Mouse (Mus musculus) adrenal gland, adult (tissue): Measurements from ENCODE around the gene Bcl2l12.
A peak's percentile ranks its signal among the peaks of the same experiment; 100 is the strongest.
"Not testable (repeated sequence)": the region's sequence is repeated elsewhere in the genome, so short reads cannot be mapped to it uniquely, and the experiment has no call there.

Experiments
- DNase-seq, 2 experiments: peaks; one replicate each; pipeline ENCODE4 v3.0.0; 2022 to 2023; ENCODE audit warnings: low spot score in 1 of 2; ENCODE audit not compliant: inconsistent age in 2 of 2

The Bcl2l12 gene

GRCm38 (mm10) chr7:44998501-44998955, at the start of gene Bcl2l12:
TSS of gene Bcl2l12 (minus strand) at chr7:44998712.
- DNase-seq, result peak; percentile 81 to 90

GRCm38 (mm10) chr7:45047491-45047890, 49.0 kb upstream of the Bcl2l12 start:
- DNase-seq, result no peak

GRCm38 (mm10) chr7:45046853-45047350, 48.4 kb upstream of the Bcl2l12 start:
- no peak for DNase-seq

GRCm38 (mm10) chr7:45045741-45046140, 47.2 kb upstream of the Bcl2l12 start:
- peak; percentile 30 to 56 for DNase-seq

GRCm38 (mm10) chr7:45043307-45043706, 44.8 kb upstream of the Bcl2l12 start:
- no peak for DNase-seq

- DNase-seq, result no peak
Observed at GRCm38 (mm10) chr7:45040851-45041250, 42.3 kb upstream of the Bcl2l12 start.

GRCm38 (mm10) chr7:45038411-45038810, 39.9 kb upstream of the Bcl2l12 start:
- no peak for DNase-seq

- DNase-seq, result peak; percentile 63 to 83
Observed at GRCm38 (mm10) chr7:45037720-45038361, 39.3 kb upstream of the Bcl2l12 start.

GRCm38 (mm10) chr7:45036702-45037101, 38.2 kb upstream of the Bcl2l12 start:
- DNase-seq, result no peak

GRCm38 (mm10) chr7:45035631-45036030, 37.1 kb upstream of the Bcl2l12 start:
- DNase-seq, result no peak

GRCm38 (mm10) chr7:45033722-45034359, 35.3 kb upstream of the Bcl2l12 start:
- no peak for DNase-seq

- DNase-seq, result no peak
Observed at GRCm38 (mm10) chr7:45030857-45031256, 32.3 kb upstream of the Bcl2l12 start.

GRCm38 (mm10) chr7:45029995-45030394, 31.5 kb upstream of the Bcl2l12 start:
- DNase-seq, result no peak

- DNase-seq, result no peak
Observed at GRCm38 (mm10) chr7:45028351-45028750, 29.8 kb upstream of the Bcl2l12 start.

GRCm38 (mm10) chr7:45027761-45028160, 29.2 kb upstream of the Bcl2l12 start:
- DNase-seq, result no peak

- no peak for DNase-seq
Observed at GRCm38 (mm10) chr7:45026256-45026655, 27.7 kb upstream of the Bcl2l12 start.

- peak; percentile 76 to 91 for DNase-seq
Observed at GRCm38 (mm10) chr7:45025601-45026220, 27.2 kb upstream of the Bcl2l12 start.

GRCm38 (mm10) chr7:45024281-45025248, 26.1 kb upstream of the Bcl2l12 start:
- DNase-seq, result peak in 1 of 2 experiments; percentile 74

GRCm38 (mm10) chr7:45023711-45024110, 25.2 kb upstream of the Bcl2l12 start:
- not testable (repeated sequence) for DNase-seq

- DNase-seq, result peak in 1 of 2 experiments; percentile 50
Observed at GRCm38 (mm10) chr7:45020225-45020624, 21.7 kb upstream of the Bcl2l12 start.
